Mouse (Mus musculus) ES-Bruce4 (cell line): Measurements from ENCODE around the gene Foxp1. TPM values are rescaled to one million over a fixed set of nuclear protein-coding genes. Genes with fewer than 3 reads are reported as not detected.
A peak's percentile ranks its signal among the peaks of the same experiment; 100 is the strongest.

Experiments used
- H3K27ac ChIP-seq: 2 replicates; pipeline ENCODE4 v1.5.1; 2012; ENCODE audit warnings: low read length, inconsistent platforms; ENCODE audit not compliant: insufficient read depth
- H3K27me3 ChIP-seq: 2 replicates; pipeline ENCODE4 v1.6.1; 2012; ENCODE audit warnings: mild to moderate bottlenecking, low read length, inconsistent platforms; ENCODE audit not compliant: control insufficient read depth, poor library complexity, insufficient read depth, severe bottlenecking
- H3K36me3 ChIP-seq: 2 replicates; pipeline ENCODE4 v1.6.1; 2012; ENCODE audit warnings: inconsistent platforms, mild to moderate bottlenecking, low read length, moderate library complexity; ENCODE audit not compliant: control insufficient read depth, poor library complexity, insufficient read depth, severe bottlenecking
- H3K4me1 ChIP-seq: one replicate; pipeline ENCODE4 v1.8.1; 2011; ENCODE audit warnings: low read length; ENCODE audit not compliant: control insufficient read depth, insufficient read depth
- H3K4me3 ChIP-seq: 2 replicates; pipeline ENCODE4 v1.5.1; 2011; ENCODE audit warnings: low read depth, mild to moderate bottlenecking, low read length
- H3K9ac ChIP-seq: 2 replicates; pipeline ENCODE4 v1.6.1; 2012; ENCODE audit warnings: low read depth, mild to moderate bottlenecking, inconsistent platforms; ENCODE audit not compliant: poor library complexity, severe bottlenecking
- H3K9me3 ChIP-seq: replicated peaks from 2 replicates; pipeline ENCODE4 v1.6.1; 2012; ENCODE audit warnings: mild to moderate bottlenecking, low read length, inconsistent platforms; ENCODE audit not compliant: control insufficient read depth, poor library complexity, insufficient read depth, severe bottlenecking
- CTCF ChIP-seq: IDR thresholded peaks from one replicate; pipeline ENCODE4 v1.8.1; 2011; ENCODE audit warnings: low read depth, low read length
- EP300 ChIP-seq: IDR thresholded peaks from 2 replicates; pipeline ENCODE4 v1.6.1; 2011; ENCODE audit warnings: low read depth, low read length; ENCODE audit not compliant: insufficient read depth
- POLR2A ChIP-seq: IDR thresholded peaks from one replicate; pipeline ENCODE4 v1.8.1; 2011; ENCODE audit warnings: low read length; ENCODE audit not compliant: insufficient read depth
- polyA plus RNA-seq: library from polyadenylated mRNA; stranded (reverse); fragments of >200 nt; gene quantifications from 2 replicates; pipeline ENCODE4 v1.2.4, GENCODE M21; 2011; ENCODE audit warnings: low read depth; ENCODE audit not compliant: missing spikeins, insufficient read depth, insufficient read length

Foxp1 gene
- polyA plus RNA-seq, 1 experiment: 33.5 TPM

DNA sequence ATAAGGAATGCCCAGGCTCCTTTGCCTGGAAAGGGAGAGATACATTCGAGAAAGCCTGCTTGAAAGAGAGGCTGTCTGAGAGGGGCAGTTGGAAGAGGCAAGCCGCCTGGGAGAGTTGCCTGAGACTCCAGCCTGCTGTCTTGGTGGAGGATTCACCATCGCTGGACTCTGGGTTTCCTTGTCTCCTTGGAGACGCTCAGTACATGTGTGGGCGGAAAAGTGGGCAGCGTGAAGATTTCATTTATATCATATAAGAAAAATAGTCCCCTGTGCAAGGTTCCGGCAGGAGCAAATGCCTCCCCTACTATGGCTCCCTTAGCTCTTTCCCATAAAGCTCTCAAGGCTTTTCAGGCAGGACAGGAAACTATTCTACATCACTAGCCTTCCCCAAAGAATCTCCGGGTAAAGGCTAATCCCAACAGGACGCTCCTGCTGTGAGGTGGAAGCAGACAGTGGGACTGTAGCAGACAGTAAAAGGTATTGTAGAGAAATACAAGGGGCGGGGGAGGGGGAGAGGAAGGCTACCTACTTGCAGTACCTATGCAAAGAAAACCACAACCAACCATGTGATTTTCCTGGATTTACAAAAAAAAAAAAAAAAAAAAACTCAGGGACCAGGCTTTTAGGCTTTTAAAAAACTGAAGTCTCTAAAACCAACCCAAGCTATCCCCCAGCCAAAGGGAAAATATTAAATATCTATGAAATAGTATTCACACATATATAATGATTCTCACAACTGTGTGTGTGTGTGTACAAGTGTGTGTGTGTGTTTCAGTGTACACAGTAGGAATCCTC lies 443.3 kb downstream of the Foxp1 start:
- 0 out of 2 replicates have a peak, but pooled peaks cover 3% of the 10 kb centered on the region for H3K9me3 ChIP-seq
- 0 out of 2 replicates have a peak overlapping the region, but pooled peaks have one; percentile 8 for H3K9ac ChIP-seq
- H3K36me3 ChIP-seq: no peaks in the 10 kb centered on the region
- H3K4me3 ChIP-seq: 0 out of 2 replicates have a peak overlapping the region, but pooled peaks have one; percentile 17
- H3K4me1 ChIP-seq: no peaks in the 10 kb centered on the region
- TF ChIP-seq EP300 (no peak), POLR2A (no peak), CTCF (no peak)
- H3K27me3 ChIP-seq: no peaks in the 10 kb centered on the region
- no peak overlapping the region for H3K27ac ChIP-seq

DNA sequence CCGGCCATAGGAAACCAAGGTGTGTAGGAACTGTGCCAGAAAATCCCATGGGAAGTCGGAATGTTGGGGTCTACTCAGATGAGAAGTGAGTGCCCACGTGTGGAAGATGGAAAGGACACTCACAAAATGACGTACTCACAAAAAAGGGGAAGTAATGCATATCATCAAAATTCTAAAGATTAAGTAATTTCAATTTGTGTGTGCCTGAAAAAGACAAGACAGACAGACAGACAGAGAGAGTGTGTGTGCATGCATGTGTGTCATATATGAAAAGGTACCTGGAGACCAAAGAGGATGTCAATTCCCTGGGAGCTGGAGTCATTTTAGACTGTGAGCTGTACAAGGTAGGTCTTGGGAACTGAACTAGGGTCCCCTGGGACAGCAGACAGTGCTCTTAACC lies 444.4 kb downstream of the Foxp1 start:
- Histone ChIP-seq H3K9me3 (0 out of 2 replicates have a peak, but pooled peaks cover 3% of the 10 kb centered on the region), H3K4me3 (no peak overlapping the region), H3K9ac (no peak overlapping the region), H3K36me3 (no peaks in the 10 kb centered on the region), H3K4me1 (no peaks in the 10 kb centered on the region), H3K27ac (no peak overlapping the region), H3K27me3 (no peaks in the 10 kb centered on the region)
- TF ChIP-seq CTCF (no peak), POLR2A (no peak), EP300 (no peak)

DNA sequence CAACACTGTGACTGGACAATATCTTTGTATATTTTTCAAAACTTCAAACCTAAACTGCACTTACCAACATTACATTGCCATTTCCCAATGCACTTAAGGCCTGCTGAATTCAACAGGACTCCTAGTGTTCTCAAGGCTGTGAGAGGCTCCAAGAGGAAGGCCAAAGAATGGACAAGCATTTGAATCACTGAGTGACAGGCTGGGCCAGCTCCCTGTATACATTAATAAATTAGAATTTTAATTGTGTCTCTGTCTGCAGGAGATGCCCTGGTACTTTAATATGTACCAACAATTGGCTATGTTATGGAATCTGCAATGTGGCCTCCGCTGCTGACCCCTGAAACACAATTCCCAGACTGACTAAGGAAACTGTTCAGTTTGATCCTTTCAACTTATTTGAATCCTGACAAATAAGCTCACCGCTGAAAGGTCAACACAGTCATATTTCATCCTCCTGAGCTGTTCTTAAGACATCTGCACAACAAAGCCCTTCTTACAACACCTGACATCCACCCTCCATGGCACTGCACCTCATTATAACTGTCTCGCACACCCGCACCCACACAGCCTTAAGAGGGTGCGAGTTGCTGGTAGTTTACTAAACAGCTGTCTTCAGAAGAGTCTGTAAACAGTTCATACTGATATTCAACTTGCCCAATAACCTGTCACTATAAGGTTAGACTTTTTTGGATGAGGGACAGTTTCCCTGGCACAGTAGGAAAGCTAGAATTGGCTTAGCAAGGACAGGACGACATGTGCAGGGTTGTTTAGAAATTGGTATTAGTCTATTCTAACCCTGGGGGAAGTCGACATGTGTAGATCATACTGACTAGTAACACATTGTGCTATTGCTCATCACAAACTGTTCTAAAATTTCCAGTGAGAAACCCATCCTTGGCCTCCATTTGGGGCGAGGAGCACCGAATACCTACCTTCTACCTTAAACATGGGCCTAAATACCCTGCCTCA lies 448.9 kb downstream of the Foxp1 start:
- TF ChIP-seq POLR2A (no peak), CTCF (no peak)
- Histone ChIP-seq H3K36me3 (no peaks in the 10 kb centered on the region), H3K9ac (no peak overlapping the region), H3K4me1 (no peaks in the 10 kb centered on the region), H3K9me3 (0 out of 2 replicates have a peak, but pooled peaks cover 3% of the 10 kb centered on the region), H3K27ac (no peak overlapping the region), H3K4me3 (no peak overlapping the region), H3K27me3 (no peaks in the 10 kb centered on the region; the same call in 1 of the 2 replicates)

DNA sequence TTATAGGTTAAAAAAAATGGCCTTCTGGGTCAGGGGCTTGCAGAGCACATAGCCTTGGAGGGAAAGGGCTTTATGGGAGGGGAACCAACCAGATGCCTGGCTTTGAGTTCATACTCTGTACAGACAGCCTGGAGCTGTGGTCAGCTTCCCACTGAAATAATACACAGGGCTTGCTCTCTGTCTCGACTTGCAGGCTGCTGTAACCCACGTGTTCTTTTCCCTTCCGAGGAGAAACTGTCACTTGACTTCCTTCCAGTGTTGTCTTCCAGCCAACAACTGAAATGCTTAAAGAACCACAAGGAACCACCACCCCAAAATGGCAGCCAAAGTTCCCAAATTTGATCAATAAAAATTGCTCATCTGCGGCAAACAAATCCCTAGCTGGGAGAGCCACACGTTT lies 451.8 kb downstream of the Foxp1 start:
- TF ChIP-seq CTCF (no peak), EP300 (no peak), POLR2A (no peak)
- Histone ChIP-seq H3K4me1 (no peaks in the 10 kb centered on the region), H3K4me3 (no peak overlapping the region), H3K27me3 (no peaks in the 10 kb centered on the region; the same call in 1 of the 2 replicates), H3K27ac (no peak overlapping the region), H3K9ac (no peak overlapping the region), H3K9me3 (0 out of 2 replicates have a peak, but pooled peaks cover 3% of the 10 kb centered on the region), H3K36me3 (no peaks in the 10 kb centered on the region)

DNA sequence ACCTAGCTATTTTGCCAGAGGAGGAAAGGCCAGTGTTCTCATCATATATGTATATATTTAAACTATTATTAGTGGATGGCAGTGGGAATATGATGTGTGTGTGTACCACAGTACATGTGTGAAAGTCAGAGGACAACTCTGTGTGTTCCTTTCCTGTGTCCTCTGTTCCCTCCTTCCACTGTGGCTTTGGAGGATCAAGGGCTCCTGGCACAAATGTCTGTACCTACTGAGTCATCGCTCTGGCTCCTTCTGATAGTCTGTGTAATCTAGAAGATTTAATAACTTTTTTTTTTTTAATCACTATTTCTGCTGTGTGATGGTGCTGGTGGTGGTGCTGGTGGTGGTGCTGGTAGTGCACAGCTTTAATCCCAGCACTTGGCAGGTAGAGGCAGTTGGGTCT lies 452.8 kb downstream of the Foxp1 start:
- H3K9ac ChIP-seq: no peak overlapping the region
- H3K9me3 ChIP-seq: no peaks in the 10 kb centered on the region
- no peak overlapping the region for H3K27ac ChIP-seq
- H3K4me3 ChIP-seq: no peak overlapping the region
- H3K36me3 ChIP-seq: no peaks in the 10 kb centered on the region
- H3K27me3 ChIP-seq: no peaks in the 10 kb centered on the region; the same call in 1 of the 2 replicates
- no peak for TF ChIP-seq POLR2A
- no peak for TF ChIP-seq CTCF
- no peak for TF ChIP-seq EP300
- no peaks in the 10 kb centered on the region for H3K4me1 ChIP-seq
